ENCODE assay signal across 2 mouse cellular contexts in the genomic region with DNA sequence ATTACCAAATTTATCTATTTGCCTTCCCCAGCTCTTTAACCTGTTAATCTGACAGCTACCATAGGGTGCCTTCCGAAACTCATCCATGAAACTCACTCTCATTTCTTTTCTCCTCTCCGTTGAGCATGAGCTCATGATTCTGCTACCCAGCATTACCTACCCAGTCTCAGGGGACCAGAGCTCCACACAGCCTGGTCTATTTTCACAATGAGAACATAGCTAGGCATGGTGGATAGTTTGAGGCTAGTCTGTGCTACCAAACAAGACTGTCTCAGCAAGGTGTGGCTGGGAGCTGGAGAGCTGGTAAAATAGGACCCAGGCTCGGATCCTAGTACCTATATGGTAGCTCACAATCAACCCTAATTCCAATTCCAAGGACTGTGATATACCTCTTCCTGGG.
TF ChIP-seq lines count a peak whose summit lies in the region.

No protein-coding gene starts in this region.

TF ChIP-seq in CH12.LX, 34 proteins besides CTCF, POLR2A, EP300 and RAD21:
- TF ChIP-seq ZC3H11A (IDR thresholded peaks at IDR 0.05; ENCODE audit: low read depth, low read length) (no peak), MYC (IDR thresholded peaks at IDR 0.05; ENCODE audit: low read depth, low read length) (no peak), RCOR1 (conservative IDR thresholded peaks at IDR 0.05; ENCODE audit: low read depth, low read length) (no peak), MAX (IDR thresholded peaks at IDR 0.05; ENCODE audit: low read length) (0 out of 2 replicates have a peak, but pooled peaks have one; percentile 41), JUN (IDR thresholded peaks at IDR 0.05; ENCODE audit: insufficient read depth, low read depth, low read length) (peak; percentile 47; the same call in 1 of the 2 replicates), SMC3 (IDR thresholded peaks at IDR 0.05; ENCODE audit: low read depth, low read length) (no peak), MXI1 (IDR thresholded peaks at IDR 0.05; ENCODE audit: low read depth, low read length) (no peak), ZMIZ1 (IDR thresholded peaks at IDR 0.05; ENCODE audit: low read depth, low read length) (no peak), GABPA (IDR thresholded peaks at IDR 0.05; ENCODE audit: insufficient replicate concordance, low read depth, low read length) (no peak), TBP (conservative IDR thresholded peaks at IDR 0.05; ENCODE audit: low read depth, low read length) (no peak), POLR2AphosphoS2 (IDR thresholded peaks at IDR 0.05; ENCODE audit: low read depth, low read length) (no peak), KAT2A (IDR thresholded peaks at IDR 0.05; ENCODE audit: insufficient replicate concordance, low read length) (0 out of 2 replicates have a peak, but pooled peaks have one; percentile 49), USF2 (conservative IDR thresholded peaks at IDR 0.05; ENCODE audit: low read depth, low read length) (no peak), CHD2 (IDR thresholded peaks at IDR 0.05; ENCODE audit: low read length) (peak; percentile 28; the same call in 1 of the 2 replicates), ETS1 (conservative IDR thresholded peaks at IDR 0.05; ENCODE audit: low read depth, low read length) (peak; percentile 56), USF1 (IDR thresholded peaks at IDR 0.05; ENCODE audit: low read depth, low read length) (no peak), UBTF (IDR thresholded peaks at IDR 0.05; ENCODE audit: low read depth, low read length) (no peak), PAX5 (IDR thresholded peaks at IDR 0.05; ENCODE audit: low read length) (no peak), MAZ (IDR thresholded peaks at IDR 0.05; ENCODE audit: low read depth, low read length) (no peak), MAFK (IDR thresholded peaks at IDR 0.05; ENCODE audit: insufficient replicate concordance, low read length) (0 out of 2 replicates have a peak, but pooled peaks have one; percentile 18), NRF1 (IDR thresholded peaks at IDR 0.05; ENCODE audit: low read depth, low read length) (no peak), CHD1 (IDR thresholded peaks at IDR 0.05; ENCODE audit: low read depth, low read length) (peak; percentile 62; the same call in 1 of the 2 replicates), ZKSCAN1 (IDR thresholded peaks at IDR 0.05; ENCODE audit: borderline replicate concordance, low read depth, low read length) (no peak), IRF4 (IDR thresholded peaks at IDR 0.05; ENCODE audit: low read depth, low read length) (no peak), ELF1 (IDR thresholded peaks at IDR 0.05; ENCODE audit: low read depth, low read length) (no peak)

TF ChIP-seq in MEL, 35 proteins besides CTCF, POLR2A, EP300 and RAD21:
- TF ChIP-seq GATA1 (IDR thresholded peaks at IDR 0.05; ENCODE audit: low read depth, low read length) = no peak
- TF ChIP-seq SIN3A (IDR thresholded peaks at IDR 0.05; ENCODE audit: low read length) = no peak
- no peak for TF ChIP-seq MYC (IDR thresholded peaks at IDR 0.05; ENCODE audit: low read depth, low read length)
